Mouse (Mus musculus): ENCODE results near the gene Tada3. TPM values are rescaled to one million over a fixed set of nuclear protein-coding genes. Genes with fewer than 3 reads are reported as not detected.
A peak's percentile ranks its signal among the peaks of the same experiment; 100 is the strongest.

Gene Tada3
- total and polyA plus RNA-seq, 2 experiments from 2014 or later: 31.0 to 74.0 TPM

GRCm38 (mm10) chr6:113326533-113327315 is 51.0 kb downstream of the Tada3 start, which contains the start of gene Ogg1:
Gene Ogg1, plus strand, starts transcription at chr6:113326972.
- DNase-seq (ENCODE audit: low spot score) (peak; percentile 99), ATAC-seq (ENCODE audit: low FRiP score) (peak; percentile 99)
- TF ChIP-seq CTCF (IDR thresholded peaks at IDR 0.05): no peak
- no peaks in the 10 kb centered on the region for H3K27me3 ChIP-seq (ENCODE audit: insufficient read depth, low read length)
- WGBS: under 1% methylated on average over 52 of the region's 52 CpGs
- H3K4me2 ChIP-seq (ENCODE audit: low read depth, low read length, poor library complexity, severe bottlenecking): peak within 1 kb of the TSS; percentile 90
- H3K9me3 ChIP-seq (ENCODE audit: low read length): no peaks in the 10 kb centered on the region
- peak within 1 kb of the TSS; percentile 70 for H3K9ac ChIP-seq (replicated peaks; ENCODE audit: low read length, poor library complexity, severe bottlenecking)
- H3K4me3 ChIP-seq (ENCODE audit: low read depth, low read length): peak within 1 kb of the TSS; percentile 46
- no peaks in the 10 kb centered on the region for H3K4me1 ChIP-seq (ENCODE audit: insufficient read depth, low read length)
- H3K36me3 ChIP-seq (ENCODE audit: insufficient read depth, low read length): peaks cover 33% of the 10 kb centered on the region
- peak within 1 kb of the TSS; percentile 84 for H3K27ac ChIP-seq (ENCODE audit: low read depth, low read length)

Small RNAs within 50 kb of the gene (microRNA-seq; reads per million reads assigned to microRNA genes)
- not detected for gene Gm24387 (ENCODE audit: borderline number of aligned reads)

Other genes starting within 250 kb of the Tada3 start
- gene Lhfpl4, start 182.5 kb downstream of the Tada3 start, total RNA-seq (2014; rRNA removed): 81.3 and 92.6 TPM in 2 replicates
- 56.6 and 66.1 TPM in 2 replicates for gene Lhfpl4, start 182.5 kb downstream of the Tada3 start, polyA plus RNA-seq (2015; fragmentation: Nextera tagmentation; extraction: Ambion mirVana)
- gene Mtmr14, start 140.0 kb downstream of the Tada3 start, total RNA-seq (2014; rRNA removed): 39.0 and 42.5 TPM in 2 replicates
- gene Mtmr14, start 140.0 kb downstream of the Tada3 start, polyA plus RNA-seq (2015; fragmentation: Nextera tagmentation; extraction: Ambion mirVana): 29.4 and 30.5 TPM in 2 replicates
- gene Cpne9, start 95.6 kb downstream of the Tada3 start, total RNA-seq (2014; rRNA removed): 10.3 and 23.4 TPM in 2 replicates
- 7.9 and 9.1 TPM in 2 replicates for gene Cpne9, start 95.6 kb downstream of the Tada3 start, polyA plus RNA-seq (2015; fragmentation: Nextera tagmentation; extraction: Ambion mirVana)
- gene Brpf1, start 70.7 kb downstream of the Tada3 start, total RNA-seq (2014; rRNA removed): 22.1 and 28.1 TPM in 2 replicates
- gene Brpf1, start 70.7 kb downstream of the Tada3 start, polyA plus RNA-seq (2015; fragmentation: Nextera tagmentation; extraction: Ambion mirVana): 9.0 and 10.0 TPM in 2 replicates
- 10.8 and 14.8 TPM in 2 replicates for gene Ogg1, start 50.9 kb downstream of the Tada3 start, total RNA-seq (2014; rRNA removed)
- 7.3 and 8.9 TPM in 2 replicates for gene Ogg1, start 50.9 kb downstream of the Tada3 start, polyA plus RNA-seq (2015; fragmentation: Nextera tagmentation; extraction: Ambion mirVana)
- gene Camk1, start 33.9 kb downstream of the Tada3 start, total RNA-seq (2014; rRNA removed): 102 and 119 TPM in 2 replicates
- gene Camk1, start 33.9 kb downstream of the Tada3 start, polyA plus RNA-seq (2015; fragmentation: Nextera tagmentation; extraction: Ambion mirVana): 132 and 142 TPM in 2 replicates
- 190 and 200 TPM in 2 replicates for gene Arpc4, start 232 bp upstream of the Tada3 start, total RNA-seq (2014; rRNA removed)
- gene Arpc4, start 232 bp upstream of the Tada3 start, polyA plus RNA-seq (2015; fragmentation: Nextera tagmentation; extraction: Ambion mirVana): 505 TPM in 2 replicates
- 10.0 and 20.0 TPM in 2 replicates for gene Ttll3, start 11.4 kb upstream of the Tada3 start, total RNA-seq (2014; rRNA removed)
- 10.2 and 14.6 TPM in 2 replicates for gene Ttll3, start 11.4 kb upstream of the Tada3 start, polyA plus RNA-seq (2015; fragmentation: Nextera tagmentation; extraction: Ambion mirVana)
- gene Rpusd3, start 41.5 kb upstream of the Tada3 start, total RNA-seq (2014; rRNA removed): 17.1 and 53.8 TPM in 2 replicates
- gene Rpusd3, start 41.5 kb upstream of the Tada3 start, polyA plus RNA-seq (2015; fragmentation: Nextera tagmentation; extraction: Ambion mirVana): 22.0 and 27.2 TPM in 2 replicates
- not detected in 2 replicates for gene Cidec, start 57.9 kb upstream of the Tada3 start, total RNA-seq (2014; rRNA removed)
- gene Cidec, start 57.9 kb upstream of the Tada3 start, polyA plus RNA-seq (2015; fragmentation: Nextera tagmentation; extraction: Ambion mirVana): 0.09 TPM in 1 of 2 replicates, not detected in the other
- 43.6 and 48.6 TPM in 2 replicates for gene Jagn1, start 64.7 kb upstream of the Tada3 start, total RNA-seq (2014; rRNA removed)
- 80.4 and 85.4 TPM in 2 replicates for gene Jagn1, start 64.7 kb upstream of the Tada3 start, polyA plus RNA-seq (2015; fragmentation: Nextera tagmentation; extraction: Ambion mirVana)
- gene Il17re, start 80.6 kb upstream of the Tada3 start, total RNA-seq (2014; rRNA removed): 0.49 TPM in 1 of 2 replicates, not detected in the other
- 0.48 and 0.77 TPM in 2 replicates for gene Il17re, start 80.6 kb upstream of the Tada3 start, polyA plus RNA-seq (2015; fragmentation: Nextera tagmentation; extraction: Ambion mirVana)
- 4.7 and 11.6 TPM in 2 replicates for gene Il17rc, start 93.5 kb upstream of the Tada3 start, total RNA-seq (2014; rRNA removed)
- gene Il17rc, start 93.5 kb upstream of the Tada3 start, polyA plus RNA-seq (2015; fragmentation: Nextera tagmentation; extraction: Ambion mirVana): 4.1 and 4.2 TPM in 2 replicates
- gene Creld1, start 105.4 kb upstream of the Tada3 start, total RNA-seq (2014; rRNA removed): 39.4 and 43.0 TPM in 2 replicates
- 56.6 and 60.4 TPM in 2 replicates for gene Creld1, start 105.4 kb upstream of the Tada3 start, polyA plus RNA-seq (2015; fragmentation: Nextera tagmentation; extraction: Ambion mirVana)
- 29.4 and 39.3 TPM in 2 replicates for gene Prrt3, start 124.0 kb upstream of the Tada3 start, total RNA-seq (2014; rRNA removed)
- gene Prrt3, start 124.0 kb upstream of the Tada3 start, polyA plus RNA-seq (2015; fragmentation: Nextera tagmentation; extraction: Ambion mirVana): 18.4 and 20.7 TPM in 2 replicates
- gene Emc3, start 153.8 kb upstream of the Tada3 start, total RNA-seq (2014; rRNA removed): 71.9 and 74.1 TPM in 2 replicates
- 111 and 120 TPM in 2 replicates for gene Emc3, start 153.8 kb upstream of the Tada3 start, polyA plus RNA-seq (2015; fragmentation: Nextera tagmentation; extraction: Ambion mirVana)
- gene Fancd2, start 153.8 kb upstream of the Tada3 start, total RNA-seq (2014; rRNA removed): 2.4 and 3.4 TPM in 2 replicates
- gene Fancd2, start 153.8 kb upstream of the Tada3 start, polyA plus RNA-seq (2015; fragmentation: Nextera tagmentation; extraction: Ambion mirVana): 0.99 and 1.2 TPM in 2 replicates
- gene Fancd2os, start 222.8 kb upstream of the Tada3 start, total RNA-seq (2014; rRNA removed): 0.47 TPM in 1 of 2 replicates, not detected in the other
- gene Fancd2os, start 222.8 kb upstream of the Tada3 start, polyA plus RNA-seq (2015; fragmentation: Nextera tagmentation; extraction: Ambion mirVana): 0.11 and 0.18 TPM in 2 replicates
- gene Brk1, start 226.9 kb upstream of the Tada3 start, total RNA-seq (2014; rRNA removed): 210 and 215 TPM in 2 replicates
- 284 and 289 TPM in 2 replicates for gene Brk1, start 226.9 kb upstream of the Tada3 start, polyA plus RNA-seq (2015; fragmentation: Nextera tagmentation; extraction: Ambion mirVana)
- 83.1 and 86.1 TPM in 2 replicates for gene Vhl, start 246.1 kb upstream of the Tada3 start, total RNA-seq (2014; rRNA removed)
- gene Vhl, start 246.1 kb upstream of the Tada3 start, polyA plus RNA-seq (2015; fragmentation: Nextera tagmentation; extraction: Ambion mirVana): 64.9 and 70.4 TPM in 2 replicates